Mouse (Mus musculus) hindbrain, embryonic 12.5 days (tissue): ENCODE results near the gene Ube2o. TPM values are rescaled to one million over a fixed set of nuclear protein-coding genes. Genes with fewer than 3 reads are reported as not detected.

Experiments used
- ATAC-seq: fragments of 200-750 bp; cut with Nextera tagmentation; 2 replicates; pipeline ENCODE4 v1.8.0; 2017; ENCODE audit warnings: moderate TSS enrichment; ENCODE audit not compliant: low FRiP score
- H3K27ac ChIP-seq: fragments of 300-500 bp; sonication (generic); 2 replicates; pipeline ENCODE4 v1.5.1; 2016; ENCODE audit warnings: mild to moderate bottlenecking
- H3K27me3 ChIP-seq: fragments of 300-500 bp; sonication (generic); 2 replicates; pipeline ENCODE4 v1.6.1; 2016; ENCODE audit warnings: mild to moderate bottlenecking
- H3K36me3 ChIP-seq: fragments of 300-500 bp; sonication (generic); 2 replicates; pipeline ENCODE4 v1.6.1; 2016; ENCODE audit warnings: mild to moderate bottlenecking
- H3K4me1 ChIP-seq: fragments of 300-500 bp; sonication (generic); 2 replicates; pipeline ENCODE4 v1.6.1; 2016
- H3K4me2 ChIP-seq: fragments of 300-500 bp; sonication (generic); replicated peaks from 2 replicates; pipeline ENCODE4 v1.6.1; 2016; ENCODE audit warnings: mild to moderate bottlenecking
- H3K4me3 ChIP-seq: fragments of 300-500 bp; sonication (generic); 2 replicates; pipeline ENCODE4 v1.5.1; 2016; ENCODE audit warnings: mild to moderate bottlenecking
- H3K9ac ChIP-seq: fragments of 300-500 bp; sonication (generic); 2 replicates; pipeline ENCODE4 v1.6.1; 2016; ENCODE audit warnings: mild to moderate bottlenecking, moderate library complexity
- H3K9me3 ChIP-seq: fragments of 300-500 bp; sonication (generic); replicated peaks from 2 replicates; pipeline ENCODE4 v1.6.1; 2016; ENCODE audit warnings: mild to moderate bottlenecking
- WGBS: fragments of 180-500 bp; shearing (Covaris S2); methylation state at CpG from one replicate; pipeline ENCODE4 v1.1.7; 2016; 5-methylcytosine and 5-hydroxymethylcytosine counted together
- polyA plus RNA-seq: library from polyadenylated mRNA; unstranded; fragments of >200 nt; fragmentation: Nextera tagmentation; extraction: Ambion mirVana; gene quantifications from 2 replicates; pipeline ENCODE4 v1.2.1, GENCODE M21; 2016

The Ube2o gene
- polyA plus RNA-seq, 1 experiment from 2014 or later, result 27.6 TPM

DNA sequence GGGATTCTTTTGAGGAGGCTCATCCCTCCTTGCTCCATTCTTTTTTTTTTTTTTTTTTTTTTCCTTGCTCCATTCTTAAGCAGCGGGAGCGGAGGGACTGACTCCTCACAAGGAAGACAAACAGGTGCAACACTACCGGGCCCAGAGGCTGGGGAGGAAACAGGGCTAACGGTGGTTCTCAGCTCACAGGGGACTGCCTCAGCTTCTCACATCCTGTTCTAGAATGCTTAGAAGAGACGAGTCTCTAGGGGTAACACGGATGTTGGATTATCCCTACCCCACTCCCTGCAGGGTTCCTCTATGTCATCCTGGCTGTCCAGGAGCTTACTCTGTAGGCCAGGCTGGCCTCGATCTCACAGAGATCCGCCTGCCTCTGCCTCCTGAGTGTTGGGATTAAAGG is 8.3 kb upstream of the Ube2o start:
- no peak for ATAC-seq
- no peaks in the 10 kb centered on the region for H3K36me3 ChIP-seq
- peaks cover 34% of the 10 kb centered on the region for H3K4me1 ChIP-seq
- no peak overlapping the region for H3K4me2 ChIP-seq
- H3K9ac ChIP-seq, result no peak overlapping the region
- WGBS, result 54% methylated on average over 8 of the region's 8 CpGs
- H3K9me3 ChIP-seq, result no peaks in the 10 kb centered on the region
- no peak overlapping the region for H3K4me3 ChIP-seq
- H3K27me3 ChIP-seq, result peaks cover 8% of the 10 kb centered on the region; the same call in 1 of the 2 replicates
- H3K27ac ChIP-seq, result no peak overlapping the region

DNA sequence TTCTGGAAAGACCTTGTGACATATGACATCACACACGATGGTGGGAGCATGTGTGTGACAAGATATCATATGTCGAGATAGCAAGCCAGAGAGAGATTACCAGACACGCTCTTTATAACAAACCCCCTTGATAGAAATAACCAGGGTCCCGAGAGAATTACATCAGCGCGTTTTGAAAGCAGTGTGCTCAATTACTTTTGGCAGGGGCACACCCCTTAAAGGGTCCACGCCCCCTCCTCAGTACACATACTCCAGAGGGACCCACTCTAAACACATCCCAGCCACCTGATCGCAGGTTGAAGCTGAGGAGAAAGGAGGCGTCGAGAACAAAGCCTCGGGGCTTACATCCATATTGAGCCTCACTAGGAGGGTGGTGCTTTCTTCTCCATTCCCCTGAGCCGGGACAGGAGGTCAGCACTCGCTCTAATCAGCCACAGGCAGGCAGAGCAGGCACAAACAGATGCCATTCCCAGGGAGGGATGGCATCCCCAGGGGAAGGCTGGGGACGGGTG is 7.8 kb upstream of the Ube2o start:
- WGBS, result 28% methylated on average over 14 of the region's 14 CpGs
- no peaks in the 10 kb centered on the region for H3K36me3 ChIP-seq
- peak overlapping the region; percentile 15; the same call in 1 of the 2 replicates for H3K4me2 ChIP-seq
- H3K27ac ChIP-seq, result 0 out of 2 replicates have a peak overlapping the region, but pooled peaks have one; percentile 32
- peaks cover 8% of the 10 kb centered on the region; the same call in 1 of the 2 replicates for H3K27me3 ChIP-seq
- ATAC-seq, result peak; percentile 33; the same call in 1 of the 2 replicates
- H3K9me3 ChIP-seq, result no peaks in the 10 kb centered on the region
- 0 out of 2 replicates have a peak overlapping the region, but pooled peaks have one; percentile 15 for H3K9ac ChIP-seq
- H3K4me3 ChIP-seq, result no peak overlapping the region
- H3K4me1 ChIP-seq, result peaks cover 34% of the 10 kb centered on the region

DNA sequence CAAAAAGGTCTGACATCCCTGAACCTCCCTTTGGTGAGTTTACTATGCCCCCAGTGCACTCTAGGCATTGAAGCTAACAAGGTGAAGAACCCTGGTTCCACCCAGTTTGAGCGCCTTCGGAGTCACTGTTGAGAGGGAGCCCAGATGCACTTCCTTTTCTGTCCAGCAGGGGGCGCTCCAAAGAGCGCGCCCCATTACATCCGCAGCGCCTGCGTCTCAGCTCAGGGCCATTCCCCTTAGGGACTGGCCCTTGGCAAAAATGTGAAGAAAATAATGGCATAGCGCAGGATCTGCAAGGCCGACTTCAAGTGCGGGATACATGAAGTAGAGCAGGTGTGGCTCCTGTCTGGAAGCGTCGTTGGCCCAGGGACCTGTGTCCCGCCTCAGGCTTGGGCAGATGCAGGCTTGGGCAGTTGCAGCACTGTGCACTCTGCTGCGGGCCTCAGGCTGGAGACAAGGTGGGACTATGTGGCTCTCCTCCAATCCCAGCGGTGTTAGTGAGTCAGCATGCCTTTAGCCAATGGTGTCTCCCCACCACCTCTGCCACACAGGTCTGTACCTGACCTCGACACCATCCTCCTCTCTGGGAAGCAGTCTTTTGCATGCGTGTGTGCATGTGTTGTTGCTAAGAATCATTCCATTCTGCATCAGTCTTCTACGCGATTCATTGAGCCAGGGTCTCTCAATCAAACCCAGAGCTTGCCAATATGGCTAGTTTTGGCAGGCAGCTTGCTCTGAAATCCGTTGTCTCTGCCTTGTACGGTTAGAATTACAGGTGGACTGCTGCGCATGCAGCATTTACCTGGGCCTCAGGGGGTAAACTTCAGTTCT is 5.8 kb upstream of the Ube2o start:
- 0 out of 2 replicates have a peak, but pooled peaks have one; percentile 27 for ATAC-seq
- no peak overlapping the region for H3K4me3 ChIP-seq
- no peak overlapping the region for H3K27ac ChIP-seq
- H3K4me1 ChIP-seq, result peaks cover 24% of the 10 kb centered on the region
- H3K27me3 ChIP-seq, result peaks cover 8% of the 10 kb centered on the region; the same call in 1 of the 2 replicates
- peak overlapping the region; percentile 35 for H3K4me2 ChIP-seq
- H3K9ac ChIP-seq, result no peak overlapping the region
- no peaks in the 10 kb centered on the region for H3K9me3 ChIP-seq
- 23% methylated on average over 23 of the region's 23 CpGs for WGBS
- no peaks in the 10 kb centered on the region for H3K36me3 ChIP-seq

DNA sequence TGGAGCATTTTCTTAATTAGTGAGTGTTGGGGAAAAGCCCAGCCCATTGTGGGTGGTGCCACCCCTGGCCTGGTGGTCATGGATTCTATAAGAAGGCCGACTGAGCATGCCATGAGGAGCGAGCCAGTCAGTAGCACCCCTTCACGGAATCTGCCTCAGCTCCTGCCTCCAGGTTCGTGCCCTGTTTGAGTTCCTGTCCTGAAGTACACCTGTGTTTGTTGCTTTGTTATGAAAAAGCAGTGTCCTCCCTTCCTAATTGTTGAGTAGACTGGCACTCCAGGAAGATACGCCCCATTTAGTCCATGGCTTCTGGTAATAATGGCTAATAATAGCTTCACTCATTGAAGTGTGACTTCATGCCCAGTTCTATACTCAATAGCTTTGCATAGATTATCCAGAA is 5.1 kb upstream of the Ube2o start, which contains the start of gene Aanat:
Aanat (plus strand) TSS at position 123 of the 400 bp plus-strand sequence.
- no peak for ATAC-seq
- H3K4me1 ChIP-seq, result peaks cover 24% of the 10 kb centered on the region
- peak within 1 kb of the TSS; percentile 35 for H3K4me2 ChIP-seq
- no peak within 1 kb of the TSS for H3K27ac ChIP-seq
- no peak within 1 kb of the TSS for H3K9ac ChIP-seq
- H3K9me3 ChIP-seq, result no peaks in the 10 kb centered on the region
- peaks cover 8% of the 10 kb centered on the region; the same call in 1 of the 2 replicates for H3K27me3 ChIP-seq
- no peaks in the 10 kb centered on the region for H3K36me3 ChIP-seq
- WGBS, result 58% methylated on average over 5 of the region's 5 CpGs
- no peak within 1 kb of the TSS for H3K4me3 ChIP-seq

DNA sequence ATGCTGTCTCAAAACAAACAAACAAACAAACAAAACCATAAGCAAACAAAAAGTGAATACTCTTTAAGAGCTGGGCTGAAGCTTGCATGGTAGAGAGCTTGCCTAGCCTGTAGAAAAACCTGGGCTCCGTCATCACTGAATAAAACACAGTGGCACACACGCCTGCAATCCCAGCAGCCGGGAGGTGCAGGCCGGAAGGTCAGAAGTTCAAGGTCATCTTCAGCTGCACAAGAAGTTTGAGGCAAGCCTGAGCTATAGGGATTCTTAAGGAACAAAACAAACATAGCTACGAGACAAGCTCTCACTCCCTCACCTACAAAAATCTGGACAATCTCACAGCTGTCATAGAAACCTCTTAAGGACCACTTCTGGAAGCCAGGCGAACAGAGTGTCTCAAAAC is 4.4 kb upstream of the Ube2o start:
- Histone ChIP-seq H3K27me3 (peaks cover 8% of the 10 kb centered on the region; the same call in 1 of the 2 replicates), H3K36me3 (no peaks in the 10 kb centered on the region), H3K9me3 (no peaks in the 10 kb centered on the region), H3K9ac (no peak overlapping the region), H3K4me3 (no peak overlapping the region), H3K27ac (no peak overlapping the region), H3K4me1 (peaks cover 24% of the 10 kb centered on the region), H3K4me2 (no peak overlapping the region)
- 86% methylated on average over 6 of the region's 6 CpGs for WGBS
- ATAC-seq, result no peak

DNA sequence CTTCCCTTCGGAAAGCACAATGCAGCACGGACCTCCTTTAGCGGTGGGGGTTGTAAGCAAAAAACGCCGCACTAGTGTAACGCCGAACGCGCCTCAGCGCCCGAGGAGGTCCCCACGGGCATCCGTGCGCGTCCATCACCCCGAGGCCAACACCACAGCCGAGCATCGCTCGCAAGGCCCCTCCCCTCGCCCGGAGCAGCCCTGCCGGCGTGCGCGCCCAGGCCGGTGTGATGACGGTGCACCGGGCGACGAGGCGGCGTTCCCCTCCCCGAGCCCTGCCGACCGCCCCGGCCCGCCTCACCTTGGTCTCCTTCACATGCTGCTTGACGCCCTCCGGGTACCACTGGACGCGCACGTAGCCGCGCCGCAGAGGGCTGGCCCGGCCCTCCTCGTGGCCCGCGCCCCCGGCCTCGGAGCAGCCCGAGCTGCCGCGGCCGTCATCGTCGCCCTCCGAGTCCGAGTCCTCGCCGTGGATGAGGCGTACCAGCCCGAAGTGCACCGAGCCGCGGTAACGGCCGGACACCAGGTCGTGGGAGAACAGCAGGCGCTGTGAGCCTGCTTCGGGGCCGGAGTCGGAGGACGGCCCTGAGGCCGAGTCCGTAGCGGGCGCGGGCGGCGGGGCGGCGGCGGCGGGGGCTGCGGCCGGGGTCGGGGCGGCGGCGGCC is 404 bp downstream of the Ube2o start:
- peaks cover 34% of the 10 kb centered on the region for H3K4me1 ChIP-seq
- H3K36me3 ChIP-seq, result no peaks in the 10 kb centered on the region
- H3K9ac ChIP-seq, result peak overlapping the region; percentile 92
- H3K4me3 ChIP-seq, result peak overlapping the region; percentile 96
- peak; percentile 78 for ATAC-seq
- no peaks in the 10 kb centered on the region for H3K27me3 ChIP-seq
- H3K9me3 ChIP-seq, result no peaks in the 10 kb centered on the region
- peak overlapping the region; percentile 93 for H3K27ac ChIP-seq
- H3K4me2 ChIP-seq, result peak overlapping the region; percentile 54
- under 1% methylated on average over 86 of the region's 91 CpGs for WGBS

DNA sequence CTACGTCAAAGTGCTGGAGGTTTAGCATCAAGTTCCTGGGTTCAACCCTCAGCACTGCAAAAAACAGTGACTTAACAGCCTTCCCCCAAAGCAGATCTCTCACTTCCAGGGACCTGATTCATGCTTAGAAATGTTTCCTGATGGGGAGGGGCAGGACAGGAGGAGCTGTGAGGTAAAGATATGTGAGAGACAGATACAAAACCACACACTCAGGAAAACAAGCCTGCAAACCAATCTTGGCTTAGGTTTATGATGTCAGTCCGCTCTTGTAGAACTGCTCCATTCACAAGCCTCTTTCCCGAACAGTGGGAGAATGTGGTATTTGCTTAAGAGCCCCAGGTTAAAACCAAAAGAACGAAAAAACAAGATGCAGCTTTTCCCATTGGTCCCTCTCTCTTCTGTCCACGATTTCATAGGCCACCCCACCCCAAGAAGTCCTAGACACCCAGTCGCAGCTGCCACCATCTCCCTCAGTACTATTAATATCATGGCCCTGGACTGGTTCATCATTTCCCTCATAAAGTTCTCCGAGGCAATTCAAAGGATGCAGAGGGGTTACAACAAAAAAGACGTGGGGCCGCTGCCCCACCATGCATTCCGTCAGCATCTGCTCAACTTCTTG is 1.1 kb downstream of the Ube2o start:
- WGBS, result 22% methylated on average over 10 of the region's 10 CpGs

DNA sequence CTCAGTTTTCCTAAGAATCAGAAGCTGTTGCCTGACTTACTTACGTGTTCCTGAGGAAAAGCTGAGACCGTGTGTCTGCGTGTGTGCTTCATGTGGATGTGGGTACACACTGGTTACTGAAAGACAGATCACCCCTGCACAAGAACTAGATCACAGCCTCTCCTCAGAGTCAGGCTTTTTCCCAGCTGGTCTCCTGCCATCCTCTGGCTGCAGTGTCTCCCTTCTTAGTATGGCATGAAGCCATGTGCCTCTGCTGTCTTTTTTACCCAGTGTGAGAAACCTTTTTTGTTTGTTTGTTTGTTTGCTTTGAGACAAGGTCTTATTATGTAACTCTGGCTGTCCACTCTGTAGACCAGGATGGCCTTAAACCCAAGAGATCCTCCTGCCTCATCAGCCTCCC is 2.0 kb downstream of the Ube2o start:
- Histone ChIP-seq H3K27me3 (no peaks in the 10 kb centered on the region), H3K27ac (no peak overlapping the region), H3K9me3 (no peaks in the 10 kb centered on the region), H3K4me1 (peaks cover 49% of the 10 kb centered on the region), H3K4me3 (0 out of 2 replicates have a peak overlapping the region, but pooled peaks have one; percentile 96), H3K4me2 (peak overlapping the region; percentile 54; the same call in 1 of the 2 replicates), H3K36me3 (no peaks in the 10 kb centered on the region), H3K9ac (0 out of 2 replicates have a peak overlapping the region, but pooled peaks have one; percentile 4)
- ATAC-seq, result no peak
- 95% methylated on average over 3 of the region's 3 CpGs for WGBS

More for the DNA sequence above, 1.1 kb downstream of the Ube2o start:
- Histone ChIP-seq H3K4me2 (peak overlapping the region; percentile 54), H3K9ac (peak overlapping the region; percentile 92), H3K4me3 (peak overlapping the region; percentile 96), H3K27ac (peak overlapping the region; percentile 93), H3K4me1 (peaks cover 41% of the 10 kb centered on the region), H3K27me3 (no peaks in the 10 kb centered on the region), H3K36me3 (no peaks in the 10 kb centered on the region), H3K9me3 (no peaks in the 10 kb centered on the region)
- peak; percentile 21; the same call in 1 of the 2 replicates for ATAC-seq

DNA sequence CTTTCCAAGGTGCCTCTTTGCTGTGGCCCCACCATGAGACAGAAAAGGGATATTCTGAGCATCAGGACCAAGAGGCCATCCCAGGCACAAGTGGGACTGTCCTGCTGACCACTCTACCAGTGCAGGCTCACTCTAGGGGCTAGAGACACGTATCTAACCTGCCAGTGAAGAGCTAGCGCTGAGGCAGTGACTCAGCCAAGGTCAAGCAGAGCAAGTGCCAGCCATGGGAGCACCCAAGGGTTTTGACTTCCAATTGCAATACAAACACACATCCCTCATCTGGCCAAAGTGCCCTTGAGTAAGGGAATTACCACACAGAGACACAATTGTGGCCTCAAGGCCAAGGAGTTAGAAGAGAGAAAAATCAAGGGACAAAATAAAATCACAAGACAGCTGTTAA is 5.9 kb downstream of the Ube2o start:
- Histone ChIP-seq H3K4me1 (peaks cover 77% of the 10 kb centered on the region), H3K4me2 (no peak overlapping the region), H3K27ac (no peak overlapping the region), H3K4me3 (no peak overlapping the region), H3K9me3 (no peaks in the 10 kb centered on the region), H3K9ac (no peak overlapping the region), H3K36me3 (no peaks in the 10 kb centered on the region), H3K27me3 (no peaks in the 10 kb centered on the region)
- WGBS, result 86% methylated on average over 2 of the region's 2 CpGs
- ATAC-seq, result no peak

DNA sequence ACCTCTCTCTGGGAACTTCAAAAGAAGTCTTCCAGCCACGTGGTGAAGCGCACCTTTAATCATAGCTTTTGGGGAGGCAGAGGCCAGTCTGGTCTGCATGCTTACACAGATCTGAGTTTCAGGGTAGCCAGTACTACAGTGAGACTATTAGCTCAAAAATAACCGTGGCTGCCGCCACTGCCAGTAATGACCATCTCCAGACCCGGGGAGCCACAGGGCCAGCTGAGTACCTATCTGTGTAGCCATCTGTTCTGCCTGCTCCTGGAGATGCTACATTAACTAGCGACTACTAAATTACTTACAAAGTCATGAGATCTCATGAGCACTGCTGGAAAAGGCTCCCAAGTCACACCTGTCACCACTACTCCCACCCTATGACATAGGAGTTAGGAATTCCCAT is 6.3 kb downstream of the Ube2o start:
- H3K4me3 ChIP-seq, result no peak overlapping the region
- H3K27ac ChIP-seq, result peak overlapping the region; percentile 13; the same call in 1 of the 2 replicates
- no peak overlapping the region for H3K9ac ChIP-seq
- WGBS, result 64% methylated on average over 6 of the region's 6 CpGs
- H3K36me3 ChIP-seq, result no peaks in the 10 kb centered on the region
- peaks cover 73% of the 10 kb centered on the region for H3K4me1 ChIP-seq
- no peak for ATAC-seq
- H3K9me3 ChIP-seq, result no peaks in the 10 kb centered on the region
- no peak overlapping the region for H3K4me2 ChIP-seq
- H3K27me3 ChIP-seq, result no peaks in the 10 kb centered on the region

DNA sequence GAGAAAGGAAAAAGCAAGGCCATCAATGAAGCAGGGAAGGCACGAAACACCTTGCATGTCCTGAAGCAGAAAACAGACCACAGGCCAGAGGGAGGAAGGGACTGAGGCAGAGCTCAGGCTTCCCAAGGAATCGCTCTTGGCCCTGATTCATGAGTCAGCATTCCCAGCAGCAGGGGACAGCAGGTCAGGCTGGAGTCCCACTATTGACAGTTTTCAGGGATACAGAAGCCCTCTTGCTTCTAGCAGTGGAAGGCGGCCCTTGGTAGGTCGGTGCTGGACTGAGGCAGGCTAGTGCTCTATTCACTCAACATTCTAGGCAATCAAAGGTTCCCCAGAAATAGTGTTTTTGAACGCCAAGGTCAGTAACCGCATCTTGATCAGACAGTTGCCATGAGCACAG is 6.8 kb downstream of the Ube2o start:
- H3K27me3 ChIP-seq, result no peaks in the 10 kb centered on the region
- 61% methylated on average over 6 of the region's 6 CpGs for whole genome bisulfite sequencing
- peaks cover 68% of the 10 kb centered on the region for H3K4me1 ChIP-seq
- H3K9ac ChIP-seq, result no peak overlapping the region
- ATAC-seq, result no peak
- no peak overlapping the region for H3K4me2 ChIP-seq
- H3K27ac ChIP-seq, result no peak overlapping the region
- H3K4me3 ChIP-seq, result no peak overlapping the region
- H3K36me3 ChIP-seq, result no peaks in the 10 kb centered on the region
- H3K9me3 ChIP-seq, result no peaks in the 10 kb centered on the region
